Mouse (Mus musculus): ENCODE measurements around the gene Pdlim5.
A peak's percentile ranks its signal among the peaks of the same experiment; 100 is the strongest.
"Not testable (repeated sequence)": the region's sequence is repeated elsewhere in the genome, so short reads cannot be mapped to it uniquely, and the experiment has no call there.

Pdlim5 gene

DNA sequence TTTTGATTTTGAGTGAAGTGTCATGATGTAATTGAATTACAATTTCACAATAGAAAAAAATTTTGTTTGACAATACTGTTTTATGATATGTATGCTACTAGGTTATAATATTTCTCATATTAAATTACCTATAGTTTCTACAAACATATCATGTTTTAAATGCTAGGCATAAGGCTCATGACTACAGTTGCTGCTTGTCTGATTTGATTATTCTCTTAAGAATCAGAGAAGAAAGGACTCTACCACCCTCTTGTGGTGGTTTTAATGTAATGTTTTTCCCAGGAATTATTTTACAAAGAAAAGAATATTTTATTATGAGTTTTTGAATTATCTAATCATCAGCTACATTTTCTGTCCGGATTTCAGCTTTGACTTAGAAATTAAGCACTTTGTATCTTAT, 120.5 kb downstream of the Pdlim5 start:
- peak; percentile 18 for DNase-seq (ENCODE audit: low read depth)

DNA sequence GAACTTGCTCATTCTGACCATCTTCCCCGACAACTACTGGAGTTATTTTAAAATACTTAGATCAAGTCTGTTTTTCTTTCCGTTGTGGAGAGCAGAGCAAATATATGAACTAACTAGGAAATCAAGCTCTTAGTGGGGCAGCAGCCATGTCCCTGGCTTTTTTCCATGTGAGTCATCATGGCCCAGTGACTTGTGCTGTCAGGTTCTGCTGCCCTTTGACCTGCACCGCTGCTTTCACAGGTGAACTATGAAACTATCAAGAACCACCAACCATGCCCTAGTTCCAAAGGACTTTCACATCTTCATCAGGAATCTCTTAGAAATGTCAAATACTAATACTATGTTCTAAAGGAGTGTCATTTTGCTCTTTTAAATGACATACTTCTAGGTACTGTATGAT, 121.0 kb downstream of the Pdlim5 start:
- DNase-seq (ENCODE audit: low read depth) = no peak

- DNase-seq (ENCODE audit: low read depth) = no peak
Observed at GRCm38 (mm10) chr3:142273265-142273664, 122.2 kb downstream of the Pdlim5 start.

DNA sequence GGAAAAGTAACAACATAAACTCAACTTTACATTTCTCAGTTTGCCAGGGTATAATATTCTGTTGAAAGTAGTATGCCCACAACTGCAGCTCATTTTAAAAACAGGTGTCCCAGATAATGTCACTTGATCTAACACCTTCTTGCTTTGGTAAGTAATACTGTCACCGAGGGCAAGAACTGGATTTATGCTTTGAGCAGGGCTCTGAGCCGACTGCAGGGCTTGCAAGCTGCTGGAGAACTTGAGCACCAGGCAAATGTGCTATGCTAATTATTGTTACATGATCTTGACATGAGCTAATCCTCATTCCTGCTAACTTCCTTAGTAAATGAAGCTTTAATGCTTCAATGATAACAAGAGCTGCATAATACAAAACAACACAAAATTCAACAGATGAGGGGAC, 139.1 kb downstream of the Pdlim5 start:
- no peak for DNase-seq (ENCODE audit: low read depth)

GRCm38 (mm10) chr3:142252086-142252485, 143.4 kb downstream of the Pdlim5 start:
- DNase-seq (ENCODE audit: low read depth) = no peak

- no peak for DNase-seq (ENCODE audit: low read depth)
Observed at GRCm38 (mm10) chr3:142249458-142249857, 146.0 kb downstream of the Pdlim5 start.

DNA sequence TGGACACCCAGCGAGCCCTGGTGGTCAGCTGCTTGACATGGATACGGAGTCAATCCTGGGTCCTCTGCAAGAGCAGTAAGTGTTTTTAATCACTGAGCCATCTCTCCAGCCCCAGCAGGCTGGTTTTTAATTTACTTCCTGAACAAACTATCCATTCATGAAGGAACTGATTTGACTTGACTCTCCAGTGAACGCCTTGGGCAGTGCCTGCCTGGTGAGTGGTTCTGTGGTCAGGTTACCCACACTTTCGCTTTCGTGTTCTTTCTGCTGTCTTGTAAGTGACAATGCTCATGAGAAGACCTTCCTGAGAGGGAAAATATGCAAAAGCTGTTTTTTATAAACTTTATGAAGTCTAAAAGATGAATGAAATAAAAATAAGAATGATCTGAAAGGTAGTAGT, 152.2 kb downstream of the Pdlim5 start:
- DNase-seq (ENCODE audit: low read depth) = no peak

- no peak for DNase-seq (ENCODE audit: low read depth)
Observed at GRCm38 (mm10) chr3:142239298-142239697, 156.2 kb downstream of the Pdlim5 start.

DNA sequence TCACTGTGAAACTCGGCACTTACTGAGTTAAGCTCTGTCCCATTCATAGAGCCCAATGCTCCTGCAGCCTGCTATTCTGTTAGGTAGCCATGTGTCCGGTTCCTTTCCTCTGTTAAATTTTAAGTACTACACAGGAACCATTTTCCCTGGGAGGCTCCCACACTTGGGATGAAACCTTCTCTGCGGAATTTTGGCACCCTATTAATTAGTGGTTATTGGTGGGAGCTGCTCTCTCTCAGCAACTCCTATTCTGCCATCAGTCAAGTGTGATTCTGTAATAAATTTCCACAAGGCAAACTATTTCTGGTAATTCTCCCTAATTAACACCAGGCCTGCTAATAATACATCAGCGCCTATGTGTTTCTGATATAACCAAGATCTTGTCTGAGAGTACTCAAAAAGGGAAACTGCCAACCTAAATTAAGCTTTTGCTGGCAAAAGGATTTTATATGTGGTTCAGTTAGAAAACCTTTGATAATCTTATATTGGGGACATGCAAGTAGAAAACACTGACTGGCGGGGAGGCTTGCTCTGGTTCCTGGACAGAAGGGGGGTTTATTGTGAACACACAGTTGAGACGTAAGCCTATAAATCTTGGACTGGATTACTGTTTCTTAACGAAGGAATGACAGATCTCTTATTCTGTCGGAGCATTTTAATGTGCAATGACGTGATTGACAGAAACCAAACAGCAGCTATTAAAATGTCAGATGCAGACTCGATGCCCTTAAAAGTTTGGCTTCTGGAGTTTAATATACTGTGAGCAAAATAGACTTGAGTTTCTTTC, 157.0 kb downstream of the Pdlim5 start:
- no peak for DNase-seq (ENCODE audit: low read depth)

- no peak for DNase-seq (ENCODE audit: low read depth)
Observed at GRCm38 (mm10) chr3:142237621-142238020, 157.9 kb downstream of the Pdlim5 start.

DNA sequence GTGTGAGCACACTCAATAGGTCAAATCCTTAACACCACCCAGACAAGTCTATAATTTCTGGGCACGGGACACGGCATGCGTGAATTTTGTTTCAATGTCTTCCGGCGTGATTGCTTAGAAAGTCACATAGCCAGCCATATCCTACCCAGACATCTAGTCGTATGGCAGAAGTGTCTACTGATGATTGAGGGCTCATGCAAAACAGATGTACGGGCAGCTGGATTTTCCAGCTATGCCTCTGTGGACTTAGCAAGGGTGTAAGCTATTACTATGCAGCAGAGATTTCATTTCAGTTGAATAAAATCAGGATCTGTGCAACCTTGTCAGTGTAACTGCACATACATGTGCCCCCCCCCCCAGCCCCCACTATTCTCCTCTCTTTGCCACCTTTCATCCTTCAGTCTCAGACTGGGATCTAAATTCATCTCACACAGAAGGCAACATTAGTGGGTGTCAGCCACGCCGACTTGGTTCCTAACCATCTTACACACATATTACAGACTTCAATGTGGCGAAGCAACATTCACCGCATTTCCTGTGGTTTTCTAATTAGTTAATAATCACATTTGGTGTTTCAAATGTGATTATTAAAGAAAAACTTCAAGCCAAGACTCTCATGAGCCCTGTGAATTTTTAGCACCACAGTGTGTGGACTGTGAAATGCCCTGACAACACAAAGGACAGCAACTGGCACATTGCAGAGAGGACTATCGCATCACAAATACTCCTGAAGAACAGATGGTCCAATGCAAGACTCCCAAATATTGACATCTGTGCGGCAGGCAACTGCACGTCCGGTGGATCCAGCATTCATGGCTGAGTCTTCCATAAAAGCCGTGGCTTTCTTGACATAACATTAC, 161.7 kb downstream of the Pdlim5 start:
- DNase-seq (ENCODE audit: low read depth) = no peak

GRCm38 (mm10) chr3:142228665-142229064, 166.8 kb downstream of the Pdlim5 start:
- no peak for DNase-seq (ENCODE audit: low read depth)

GRCm38 (mm10) chr3:142222471-142223103, 172.9 kb downstream of the Pdlim5 start:
- DNase-seq (ENCODE audit: low read depth) = no peak

GRCm38 (mm10) chr3:142219910-142220309, 175.6 kb downstream of the Pdlim5 start:
- DNase-seq (ENCODE audit: low read depth) = no peak

GRCm38 (mm10) chr3:142212821-142213220, 182.7 kb downstream of the Pdlim5 start:
- DNase-seq (ENCODE audit: low read depth) = no peak

GRCm38 (mm10) chr3:142212186-142212585, 183.3 kb downstream of the Pdlim5 start:
- DNase-seq (ENCODE audit: low read depth) = no peak

DNA sequence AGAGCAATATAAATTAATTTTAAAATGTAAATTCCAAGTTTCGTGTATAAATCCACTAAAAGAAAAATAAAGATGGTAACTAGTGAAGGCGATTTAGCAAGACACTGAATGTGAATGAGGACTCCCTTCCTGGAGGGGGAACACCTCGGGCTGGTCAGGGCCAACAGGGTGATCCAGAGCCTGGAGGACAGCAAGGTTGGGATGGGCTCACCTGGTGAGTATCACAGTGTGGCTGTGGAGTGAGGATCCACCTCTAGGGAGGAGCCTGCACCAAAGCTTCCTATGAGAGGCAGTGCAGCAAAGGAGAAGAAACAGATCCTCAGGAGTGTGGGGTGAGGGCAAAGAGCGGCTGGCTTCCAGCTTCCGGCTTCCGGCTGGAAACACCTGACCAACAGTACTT, 185.5 kb downstream of the Pdlim5 start:
- no peak for DNase-seq (ENCODE audit: low read depth)

GRCm38 (mm10) chr3:142209057-142209456, 186.4 kb downstream of the Pdlim5 start:
- no peak for DNase-seq (ENCODE audit: low read depth)

DNA sequence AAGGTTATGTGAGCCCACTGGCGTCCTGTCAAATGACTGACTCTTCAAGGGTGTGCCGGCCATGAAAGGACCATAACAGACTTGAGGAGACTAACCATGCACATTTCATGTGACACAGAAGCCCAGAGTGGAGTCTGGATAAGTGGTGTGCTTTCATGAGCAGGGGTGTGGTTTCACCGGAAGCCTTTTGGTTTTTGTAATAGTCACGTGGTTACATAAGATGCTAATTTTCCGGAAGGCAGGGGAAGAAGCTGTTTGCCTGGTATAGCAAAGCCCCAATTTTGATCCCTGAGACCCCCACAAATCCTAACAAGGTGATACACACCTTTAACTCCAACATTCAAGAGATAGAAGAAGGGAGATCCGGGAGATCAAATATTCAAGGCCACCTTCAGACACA, 188.0 kb downstream of the Pdlim5 start:
- no peak for DNase-seq (ENCODE audit: low read depth)

GRCm38 (mm10) chr3:142206316-142206715, 189.2 kb downstream of the Pdlim5 start:
- no peak for DNase-seq (ENCODE audit: low read depth)

GRCm38 (mm10) chr3:142196142-142196541, 199.4 kb downstream of the Pdlim5 start:
- DNase-seq (ENCODE audit: low read depth) = no peak

DNA sequence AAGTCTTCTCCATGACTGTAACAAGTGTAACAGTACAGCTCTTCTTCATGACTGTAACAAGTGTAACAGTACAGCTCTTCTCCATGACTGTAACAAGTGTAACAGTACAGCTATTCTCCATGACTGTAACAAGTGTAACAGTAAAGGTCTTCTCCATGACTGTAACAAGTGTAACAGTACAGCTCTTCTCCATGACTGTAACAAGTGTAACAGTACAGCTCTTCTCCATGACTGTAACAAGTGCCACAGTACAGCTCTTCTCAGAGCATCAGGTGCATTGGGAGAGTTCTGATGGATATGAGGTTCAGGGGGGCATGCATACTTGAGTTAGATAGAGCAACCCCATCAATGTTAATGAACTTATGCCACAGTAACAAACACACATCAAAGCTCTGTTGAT, 203.9 kb downstream of the Pdlim5 start:
- not testable (repeated sequence) for DNase-seq (ENCODE audit: low read depth)
